In genomic region chr12:52772494-52773280, GRCm38 (mm10) we compare ENCODE assay signal across 11 mouse cellular contexts.
DNase-seq lines count a peak whose midpoint lies in the region; ATAC-seq and TF ChIP-seq lines count a peak whose summit lies in the region.
"Had no signal": no experiment of that assay in that cellular context is flagged by ENCODE, and none has a peak within 500 bp of the region (broad histone marks: within the 10 kb centered on the region; RNA-seq: fewer than 3 reads in every experiment).

No protein-coding gene starts in this region.

- WGBS in heart, embryonic 15.5 days: 45% methylated on average over 11 of the region's 11 CpGs
- 18% methylated on average over 11 of the region's 11 CpGs for WGBS in forebrain, postnatal 0 days
- WGBS in midbrain, embryonic 14.5 days: 29% methylated on average over 10 of the region's 11 CpGs

- no peaks in the 10 kb centered on the region for H3K36me3 ChIP-seq in heart, embryonic 15.5 days
- no peaks in the 10 kb centered on the region for H3K36me3 ChIP-seq in forebrain, postnatal 0 days (ENCODE audit: insufficient read depth)
- no peaks in the 10 kb centered on the region for H3K36me3 ChIP-seq in midbrain, embryonic 14.5 days (ENCODE audit: control insufficient read depth, insufficient read depth, low read length)

- H3K9ac ChIP-seq in heart, embryonic 15.5 days: no peak overlapping the region
- 0 out of 2 replicates have a peak overlapping the region, but pooled peaks have one; percentile 6 for H3K9ac ChIP-seq in forebrain, postnatal 0 days
- no peak overlapping the region; the same call in 1 of the 2 replicates for H3K9ac ChIP-seq in midbrain, embryonic 14.5 days (replicated peaks; ENCODE audit: low read length)

- no peak for TF ChIP-seq CTCF in forebrain, postnatal 0 days (IDR thresholded peaks at IDR 0.05; ENCODE audit: low read depth)

- no peak overlapping the region for H3K4me2 ChIP-seq in heart, embryonic 15.5 days
- H3K4me2 ChIP-seq in forebrain, postnatal 0 days (ENCODE audit: low read depth): no peak overlapping the region
- no peak overlapping the region for H3K4me2 ChIP-seq in midbrain, embryonic 14.5 days (ENCODE audit: low read length)

- H3K4me1 ChIP-seq in heart, embryonic 15.5 days (replicated peaks): peaks cover 9% of the 10 kb centered on the region; the same call in 1 of the 2 replicates
- peaks cover 19% of the 10 kb centered on the region for H3K4me1 ChIP-seq in forebrain, postnatal 0 days (ENCODE audit: insufficient read depth)
- H3K4me1 ChIP-seq in midbrain, embryonic 14.5 days (ENCODE audit: control insufficient read depth, insufficient read depth, low read length): peaks cover 47% of the 10 kb centered on the region

- peak overlapping the region; percentile 45; the same call in 1 of the 2 replicates for H3K27ac ChIP-seq in heart, embryonic 15.5 days
- H3K27ac ChIP-seq in forebrain, postnatal 0 days (ENCODE audit: low read depth, low read length): peak overlapping the region; percentile 50; the same call in 1 of the 2 replicates
- H3K27ac ChIP-seq in midbrain, embryonic 14.5 days (replicated peaks; ENCODE audit: low read depth, low read length): peak overlapping the region; percentile 60; the same call in 1 of the 2 replicates
- H3K27ac ChIP-seq: gastrocnemius, adult 2 months had no signal

- intact Hi-C loops in heart, postnatal 14 days (cut with DNase I): no loop called here
- intact Hi-C loops in gastrocnemius, postnatal 36 days (cut with DNase I): no loop called here

- no peaks in the 10 kb centered on the region for H3K9me3 ChIP-seq in heart, embryonic 15.5 days (replicated peaks)
- no peaks in the 10 kb centered on the region for H3K9me3 ChIP-seq in forebrain, postnatal 0 days (ENCODE audit: low read length)
- no peaks in the 10 kb centered on the region for H3K9me3 ChIP-seq in midbrain, embryonic 14.5 days (ENCODE audit: control insufficient read depth, low read length)

- no peaks in the 10 kb centered on the region for H3K27me3 ChIP-seq in heart, embryonic 15.5 days
- H3K27me3 ChIP-seq in forebrain, postnatal 0 days (ENCODE audit: insufficient read depth, low read length): no peaks in the 10 kb centered on the region
- H3K27me3 ChIP-seq in midbrain, embryonic 14.5 days (ENCODE audit: control insufficient read depth, insufficient read depth, low read length): no peaks in the 10 kb centered on the region

- DNase-seq in heart, postnatal 14 days: no peak
- DNase-seq in cerebellum, postnatal 25 days: peak; percentile 38 to 45
- peak; percentile 30 for DNase-seq in forebrain, postnatal 0 days
- peak; percentile 47 for DNase-seq in midbrain, embryonic 14.5 days
- DNase-seq in urinary bladder, postnatal 14 days (ENCODE audit: low spot score): no peak
- no peak for DNase-seq in gastrocnemius, postnatal 36 days
- DNase-seq in kidney, postnatal 14 days: no peak
- DNase-seq: gastrocnemius, adult 2 months; kidney, adult 8-10 months; thymus, postnatal 14 days had no signal

- H3K4me3 ChIP-seq in heart, embryonic 15.5 days: no peak overlapping the region
- H3K4me3 ChIP-seq in forebrain, postnatal 0 days (ENCODE audit: low read depth, low read length): no peak overlapping the region
- H3K4me3 ChIP-seq in midbrain, embryonic 14.5 days (replicated peaks; ENCODE audit: low read depth, low read length): no peak overlapping the region
- H3K4me3 ChIP-seq: gastrocnemius, adult 2 months had no signal

- ATAC-seq in heart, embryonic 15.5 days (replicated peaks; ENCODE audit: insufficient number of reproducible peaks, insufficient read depth, low FRiP score, low read depth): no peak
- no peak for ATAC-seq in forebrain, postnatal 0 days
- ATAC-seq in midbrain, embryonic 14.5 days (ENCODE audit: low FRiP score, low TSS enrichment): no peak

Comparison
In these comparisons a context has a peak if more than half of its experiments do, and no peak if none do; other contexts are left out.
1. DNase-seq: peak in cerebellum, postnatal 25 days (2 of 2), forebrain, postnatal 0 days (single experiment) and midbrain, embryonic 14.5 days (single experiment); none in heart, postnatal 14 days (0 of 2), urinary bladder, postnatal 14 days (single experiment), gastrocnemius, postnatal 36 days (0 of 2) and kidney, postnatal 14 days (single experiment).
2. Peak in every context shown above with its lines, with median percentiles within 50 percentile points of each other: H3K27ac ChIP-seq.